Mouse (Mus musculus) bone marrow macrophage, adult 2 months (primary cell): Measurements from ENCODE around the gene Ncoa3.

Experiments
- CTCF ChIP-seq: IDR thresholded peaks from 2 replicates; pipeline ENCODE4 v1.5.1; 2012; ENCODE audit warnings: low read depth, mild to moderate bottlenecking, low read length, moderate library complexity
- POLR2A ChIP-seq: IDR thresholded peaks from 2 replicates; pipeline ENCODE4 v1.6.1; 2012; ENCODE audit warnings: mild to moderate bottlenecking, low read depth, low read length, borderline replicate concordance

- TF ChIP-seq CTCF (no peak), POLR2A (no peak)
These were observed 114.2 kb downstream of the Ncoa3 start for GRCm38 (mm10) chr2:166106631-166107030.
